Mouse (Mus musculus): Measurements from ENCODE around the gene Serpinb1b. TPM values are rescaled to one million over a fixed set of nuclear protein-coding genes. Genes with fewer than 3 reads are reported as not detected.
A peak's percentile ranks its signal among the peaks of the same experiment; 100 is the strongest.
"Not testable (repeated sequence)": the region's sequence is repeated elsewhere in the genome, so short reads cannot be mapped to it uniquely, and the experiment has no call there.

The Serpinb1b gene
- total RNA-seq (2021) = under 1 TPM; 0.17 to 0.49 TPM
- long read RNA-seq, experiment 1 = 0 reads
- long read RNA-seq, experiment 2 = 0 reads

DNA sequence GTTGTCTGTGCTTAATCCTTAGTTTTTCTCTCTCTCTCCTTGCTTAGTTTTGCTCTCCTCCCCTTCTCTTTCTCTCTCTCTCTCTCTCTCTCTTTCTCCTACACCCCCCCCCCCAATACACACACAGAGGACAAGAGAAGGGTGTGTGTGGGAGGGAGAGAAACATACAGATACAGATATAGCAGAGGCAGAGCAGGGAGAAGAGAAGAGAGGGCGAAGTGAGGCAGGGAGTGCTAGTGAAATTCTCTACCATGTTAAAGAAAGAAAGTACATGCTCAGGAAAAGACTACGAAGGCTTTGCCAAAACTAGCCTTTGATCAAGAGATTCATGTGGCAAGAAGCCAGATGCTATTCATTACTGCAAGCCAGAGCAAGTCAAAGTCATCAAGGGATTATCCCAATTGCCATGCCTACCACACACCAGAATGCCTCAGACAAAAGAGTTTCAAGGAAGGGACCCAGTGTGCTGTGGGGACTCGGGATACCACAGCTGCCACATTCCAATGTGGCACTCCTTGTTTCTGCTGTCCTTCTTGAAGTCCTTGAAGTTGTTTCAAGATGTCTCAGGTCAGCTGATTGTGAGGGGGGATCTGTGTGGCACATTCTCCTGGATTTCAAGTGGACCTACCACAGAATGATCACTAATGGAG lies at the start of gene Serpinb1b:
Serpinb1b (plus strand) TSS at position 520 of the 650 bp plus-strand sequence.
- peak in 1 of 2 experiments; percentile 20 for DNase-seq

DNA sequence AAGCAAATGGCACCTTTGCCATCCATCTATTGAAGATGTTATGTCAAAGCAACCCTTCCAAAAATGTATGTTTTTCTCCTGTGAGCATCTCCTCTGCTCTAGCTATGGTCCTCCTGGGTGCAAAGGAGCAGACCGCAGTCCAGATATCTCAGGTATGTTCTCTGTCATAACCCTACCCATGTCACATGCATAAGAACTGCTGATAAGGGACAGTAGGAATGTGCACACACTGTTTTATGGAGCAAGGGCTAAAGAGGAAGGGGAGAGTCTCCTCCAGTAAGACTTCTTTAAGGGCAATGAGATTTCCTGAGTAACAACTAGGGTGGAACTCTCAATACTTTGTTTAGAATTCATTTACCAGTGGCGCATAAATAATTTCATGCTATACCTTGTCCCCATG lies 48.9 kb upstream of the Serpinb1b start:
- not testable (repeated sequence) for DNase-seq

DNA sequence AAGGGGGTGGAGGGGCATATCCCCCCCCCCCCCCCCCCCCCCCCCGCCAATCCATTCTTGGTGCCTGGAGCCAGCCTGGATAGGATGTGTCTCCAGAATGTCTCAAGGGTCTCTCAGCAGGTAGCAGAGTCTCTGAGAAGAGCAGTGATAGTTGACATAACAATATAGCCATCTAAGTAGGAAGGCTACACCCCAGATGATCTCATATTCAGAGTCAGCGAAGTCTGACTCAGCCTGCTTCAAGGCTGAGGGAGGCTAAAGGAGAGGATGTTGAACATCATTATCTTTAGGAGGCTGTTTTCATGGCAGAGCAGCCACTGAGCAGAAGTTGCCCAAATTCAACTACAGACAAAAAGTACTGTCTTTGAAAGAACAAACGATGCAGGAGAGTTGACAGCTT lies 48.1 kb upstream of the Serpinb1b start:
- DNase-seq = peak; percentile 49 to 53

DNA sequence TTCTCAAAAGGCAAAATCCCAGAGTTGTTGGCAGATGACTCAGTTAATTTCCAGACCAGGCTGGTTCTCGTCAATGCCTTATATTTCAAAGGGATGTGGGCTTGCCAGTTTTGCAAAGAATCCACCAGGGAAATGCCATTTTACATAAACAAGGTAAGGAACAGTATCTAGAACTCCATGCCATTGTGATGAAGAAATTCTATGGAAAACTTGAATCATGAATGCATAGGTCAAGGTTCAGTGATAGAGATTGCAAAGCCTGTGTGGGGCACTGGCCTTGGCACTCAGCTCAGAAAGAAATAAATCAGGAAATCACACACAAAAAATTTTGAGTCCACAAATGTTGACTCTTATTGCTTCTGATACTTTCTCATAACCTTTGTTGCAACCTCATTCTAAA lies 42.9 kb upstream of the Serpinb1b start:
- DNase-seq = peak; percentile 24 to 28

DNA sequence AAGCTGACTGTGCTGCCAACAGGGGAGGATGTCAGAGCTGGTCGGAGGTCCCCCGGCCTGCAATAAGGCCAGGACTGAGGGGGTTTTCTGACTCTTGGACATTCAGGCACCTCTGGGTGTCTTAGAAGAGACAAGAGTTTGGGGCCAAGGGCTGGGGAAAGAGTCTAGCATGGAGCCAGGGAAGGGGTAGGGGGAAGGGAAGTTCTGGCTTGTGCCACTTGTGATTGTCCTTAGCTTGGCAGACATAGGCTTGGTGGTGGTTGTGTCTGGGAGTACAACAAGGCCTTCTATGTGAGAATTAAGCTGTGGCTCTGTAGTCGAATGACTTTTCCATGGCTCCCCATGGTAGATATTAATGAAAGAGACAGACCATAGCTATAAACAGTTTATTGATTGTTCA lies 34.8 kb upstream of the Serpinb1b start:
- DNase-seq = no peak

DNA sequence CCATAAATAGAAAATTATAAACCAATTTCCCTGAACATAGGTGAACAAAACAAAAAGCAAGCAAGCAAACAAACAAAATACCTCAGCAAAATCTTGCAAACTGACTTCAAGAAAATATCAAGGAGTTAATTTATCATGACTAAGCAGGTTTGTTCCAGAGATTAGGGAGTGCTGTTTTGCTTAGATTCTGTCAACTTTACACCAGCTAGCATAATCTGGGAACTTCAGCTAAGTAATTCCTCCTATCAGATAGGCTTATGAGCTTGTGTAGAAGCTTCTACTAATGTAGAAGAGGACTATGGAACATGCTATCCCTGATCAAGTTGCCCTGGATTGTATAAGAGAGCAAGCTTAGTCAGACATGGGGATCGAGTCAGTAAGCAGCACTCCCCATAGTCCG lies 31.1 kb upstream of the Serpinb1b start:
- DNase-seq = no peak

DNA sequence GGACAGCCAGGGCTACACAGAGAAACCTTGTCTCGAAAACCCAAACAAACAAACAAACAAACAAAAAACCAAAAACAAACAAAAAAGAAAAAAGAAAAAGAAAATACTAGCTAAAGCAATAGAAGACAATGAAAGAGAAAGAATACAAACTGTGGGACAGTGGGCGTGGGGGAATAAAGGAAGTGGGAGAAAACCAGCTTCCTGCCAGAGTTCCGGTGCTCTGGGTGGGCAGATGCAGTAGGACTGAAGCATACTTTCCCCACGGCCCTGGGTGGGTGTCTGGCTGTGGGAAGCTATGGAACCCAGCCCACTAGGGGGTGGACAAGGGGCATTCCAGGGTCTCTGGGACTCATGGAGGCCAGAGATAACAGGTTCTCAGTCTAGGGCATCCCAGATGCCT lies 30.2 kb upstream of the Serpinb1b start:
- no peak for DNase-seq

DNA sequence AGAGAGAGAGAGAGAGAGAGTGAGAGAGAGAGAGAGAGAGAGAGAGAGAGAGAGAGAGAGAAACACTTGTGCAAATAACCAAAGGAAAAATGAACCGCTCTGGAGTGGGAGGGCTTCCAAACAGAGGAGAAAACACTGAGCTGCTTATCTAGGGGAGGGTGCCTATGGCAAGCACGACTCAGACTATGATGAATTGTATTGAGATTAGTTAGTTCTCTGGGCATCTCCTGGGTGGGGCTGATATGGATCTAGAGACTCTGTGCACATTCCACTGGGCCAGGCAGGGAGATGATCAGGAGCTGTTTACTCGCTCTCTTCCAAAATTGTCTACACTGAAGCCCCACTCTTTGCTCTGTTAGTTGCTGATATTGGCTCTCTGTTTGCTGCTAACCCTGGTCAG lies 26.7 kb upstream of the Serpinb1b start:
- no peak for DNase-seq

DNA sequence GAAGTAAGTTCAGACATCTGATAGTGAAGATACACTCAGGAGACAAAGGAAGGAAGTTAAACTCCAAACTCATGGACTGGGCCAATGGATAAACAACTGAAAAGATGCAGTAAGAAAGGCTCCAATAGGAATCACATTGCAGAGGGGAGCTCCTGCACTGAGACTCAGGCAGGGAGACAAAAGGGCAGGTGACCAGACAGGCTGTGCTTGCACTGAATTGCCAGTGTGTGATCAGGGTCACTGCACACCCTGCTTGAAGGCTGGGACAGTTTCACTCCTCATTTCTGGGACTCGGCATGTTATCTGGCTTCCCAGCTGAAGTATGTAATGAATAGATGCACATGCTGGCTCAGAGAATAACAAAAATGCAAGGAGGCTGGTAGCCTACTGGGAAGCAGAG lies 15.3 kb upstream of the Serpinb1b start:
- no peak for DNase-seq

DNA sequence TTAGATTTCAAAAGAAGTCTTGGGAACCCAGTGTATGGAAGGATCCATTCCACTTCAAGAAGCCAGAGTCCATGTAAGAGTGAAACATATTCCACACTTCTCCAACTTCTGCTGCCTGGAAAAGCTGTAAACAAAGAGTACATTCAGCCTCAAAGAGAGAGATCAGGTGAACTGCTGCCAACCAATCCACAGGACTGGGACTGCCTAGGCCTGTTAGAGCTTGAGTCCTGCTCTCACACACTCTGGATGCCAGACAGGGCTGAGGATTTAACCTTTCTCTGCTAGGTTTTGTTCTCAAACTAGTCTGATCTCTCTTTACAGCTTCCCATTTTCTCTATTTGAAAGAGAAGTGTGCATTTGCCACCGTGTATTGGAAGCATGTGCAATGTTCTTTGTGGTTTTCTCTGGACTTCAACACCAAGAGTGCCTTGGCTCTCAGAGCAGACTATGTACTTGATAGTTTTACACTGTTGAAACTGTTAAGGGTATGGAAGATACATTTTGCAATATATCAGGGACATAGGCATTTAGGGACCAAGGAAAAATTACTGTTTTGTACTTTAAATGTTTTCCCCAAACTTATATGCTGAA lies 10.9 kb upstream of the Serpinb1b start:
- no peak for DNase-seq

DNA sequence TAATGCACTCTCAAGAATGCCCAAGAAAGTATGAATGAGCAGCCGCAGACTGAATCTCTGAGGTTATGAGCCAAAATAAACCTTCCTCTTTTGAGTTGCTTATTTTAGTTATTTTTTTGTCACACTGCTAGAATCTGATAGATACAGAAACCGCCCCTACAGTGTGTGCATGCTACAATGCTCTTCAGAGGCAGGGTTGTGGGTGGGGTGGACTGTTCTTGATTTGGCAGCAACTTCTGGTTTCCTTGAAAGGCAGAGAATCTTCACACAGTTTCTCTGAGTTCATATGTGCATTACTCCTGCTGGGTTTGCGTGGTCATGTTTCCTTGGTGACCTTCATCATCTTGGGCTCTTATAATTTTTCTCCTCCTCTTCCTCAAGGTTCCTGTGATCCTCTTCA lies 10.2 kb upstream of the Serpinb1b start:
- no peak for DNase-seq

DNA sequence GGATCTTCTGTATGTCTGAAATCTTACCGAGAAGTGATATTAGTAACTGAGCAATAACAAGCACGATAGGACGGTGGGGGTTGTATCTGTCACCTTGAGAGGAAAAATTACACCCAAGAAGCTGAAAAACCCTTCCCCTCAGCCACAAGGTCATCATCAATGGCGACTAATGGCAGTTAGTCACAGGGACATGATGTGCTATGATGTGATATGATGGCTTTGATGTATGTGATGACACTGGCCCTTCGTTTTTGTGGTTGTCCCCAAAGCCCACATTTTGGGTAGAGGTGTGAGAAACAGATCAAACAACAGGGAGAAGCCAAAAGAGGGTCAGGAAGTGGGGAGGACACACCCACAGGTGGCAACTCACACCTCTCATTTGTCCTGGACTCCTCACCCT lies 6.6 kb upstream of the Serpinb1b start:
- no peak for DNase-seq

DNA sequence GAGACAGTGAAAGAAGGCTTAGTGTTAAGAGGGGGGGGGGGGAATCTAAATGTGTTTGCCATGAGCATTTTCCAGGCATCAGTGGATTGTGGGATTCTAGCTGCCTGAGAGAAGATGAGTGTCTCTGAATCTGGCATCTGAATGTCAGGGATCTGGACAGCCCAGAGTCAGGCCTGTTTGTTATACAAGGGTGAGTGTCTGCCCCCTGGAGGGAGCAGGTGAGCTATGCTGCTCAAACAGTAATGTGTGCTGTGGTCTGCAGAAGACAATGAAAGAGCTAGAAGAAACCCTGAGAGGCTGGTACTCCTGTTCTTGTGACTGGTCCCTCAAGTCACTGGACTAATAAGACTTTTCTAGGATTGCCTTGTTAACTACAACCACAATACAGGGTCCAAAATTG lies 4.3 kb upstream of the Serpinb1b start:
- peak; percentile 62 to 78 for DNase-seq

DNA sequence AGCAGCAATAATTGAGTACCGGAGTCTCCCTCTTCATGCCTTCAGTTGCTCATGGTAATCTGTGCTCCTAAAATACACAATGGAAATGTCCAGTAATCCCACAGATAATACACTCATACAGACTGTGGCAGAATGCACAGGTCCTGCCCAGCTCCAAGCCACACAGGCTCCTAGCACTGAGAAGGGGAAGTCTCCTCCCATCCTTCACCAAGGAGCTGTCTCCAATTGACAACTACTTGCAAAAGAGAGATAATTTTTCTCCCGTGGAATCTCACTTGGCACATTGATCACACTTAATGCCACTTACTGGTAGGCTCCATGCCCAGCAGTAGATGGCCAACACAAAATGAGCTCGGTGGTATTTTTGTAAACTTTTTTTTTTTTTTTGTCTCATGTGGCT lies 2.1 kb upstream of the Serpinb1b start:
- no peak for DNase-seq

DNA sequence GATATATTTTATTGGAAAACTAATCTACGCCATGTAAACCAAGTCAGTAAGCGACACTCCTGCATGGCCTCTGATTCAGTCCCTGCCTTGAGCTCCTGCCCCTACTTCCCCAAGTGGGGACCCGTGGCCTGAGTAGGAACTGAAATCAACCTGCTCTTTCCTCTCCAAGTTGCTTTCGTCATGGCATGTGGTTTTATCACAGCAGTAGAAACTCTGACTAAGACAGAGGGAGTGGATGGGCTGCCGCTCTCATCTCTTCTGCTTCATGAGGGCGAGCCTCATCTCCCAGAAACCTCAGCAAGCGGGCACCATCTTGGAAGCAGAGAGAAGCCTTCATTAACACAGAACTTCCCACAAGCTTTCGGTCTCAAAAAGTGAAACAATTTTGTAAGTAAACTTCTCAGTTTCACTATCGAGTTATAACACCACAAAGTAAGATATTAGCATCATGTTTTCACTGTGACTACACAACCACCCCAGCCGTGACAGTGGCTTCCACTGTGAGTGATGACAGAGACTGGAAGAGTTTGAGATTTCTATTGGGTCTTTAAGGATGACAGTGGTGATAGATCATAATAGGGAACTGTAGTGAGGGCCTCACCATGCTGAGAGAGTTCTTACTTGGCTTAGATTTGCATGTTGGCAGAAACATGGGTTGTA lies 1.2 kb upstream of the Serpinb1b start:
- DNase-seq = no peak

DNA sequence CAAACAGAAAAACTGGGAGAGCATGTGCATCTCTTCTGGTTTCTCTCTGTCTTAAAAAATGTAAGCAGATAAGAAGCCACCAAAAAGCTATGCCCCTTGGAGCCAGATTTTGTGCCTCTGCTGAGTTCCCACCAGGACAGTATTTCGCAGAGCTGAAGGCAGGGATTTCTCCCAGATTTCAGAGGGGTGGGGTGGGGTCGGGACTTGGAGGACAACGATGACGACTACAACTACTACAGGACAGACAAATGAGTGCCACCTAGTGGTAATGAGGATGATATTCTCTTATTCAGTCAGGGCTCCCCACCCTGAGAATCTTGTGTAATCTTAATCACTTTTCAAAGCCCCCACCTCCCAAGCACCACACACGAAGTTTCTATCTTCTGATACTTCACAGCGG lies 1.0 kb downstream of the Serpinb1b start:
- no peak for DNase-seq

DNA sequence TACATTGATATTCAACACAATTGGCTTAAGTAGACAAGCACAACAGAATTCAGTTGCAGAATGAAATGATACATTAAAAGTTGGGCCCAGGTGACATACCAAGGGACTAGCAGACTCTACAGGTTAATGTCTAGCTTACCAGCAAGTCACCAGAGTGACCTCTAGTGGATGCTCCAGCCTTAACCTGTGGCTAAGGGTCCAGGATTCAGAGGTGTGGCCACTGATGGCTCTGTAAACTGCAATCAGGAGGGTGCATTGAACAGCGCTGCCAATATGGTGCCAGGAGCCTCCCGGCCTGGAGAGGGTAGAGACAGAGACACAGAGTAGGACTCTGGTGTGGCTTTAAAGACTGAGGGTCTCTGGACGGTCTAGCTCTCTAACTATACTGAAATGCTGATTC lies 2.0 kb downstream of the Serpinb1b start:
- DNase-seq = peak in 1 of 2 experiments; percentile 32

DNA sequence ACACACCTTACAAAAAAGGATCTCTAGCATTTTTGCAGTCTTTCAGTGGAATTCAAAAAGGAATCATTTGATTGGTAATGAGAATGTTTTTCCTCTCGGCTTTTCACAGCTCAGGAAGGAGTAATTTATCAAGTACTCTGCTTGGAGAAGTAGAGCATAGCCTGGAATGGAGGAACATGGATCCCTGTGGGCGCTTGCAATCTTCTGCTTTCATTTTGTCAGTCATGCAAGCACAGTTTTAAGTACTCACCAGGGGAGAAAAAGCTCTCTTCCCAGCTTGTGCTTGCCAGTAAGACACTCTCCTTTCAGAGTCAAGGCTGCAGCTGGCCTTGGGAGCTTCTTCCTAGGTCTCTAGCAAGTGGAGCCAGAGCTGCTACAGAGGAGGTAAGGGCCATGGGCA lies 5.5 kb downstream of the Serpinb1b start:
- no peak for DNase-seq

DNA sequence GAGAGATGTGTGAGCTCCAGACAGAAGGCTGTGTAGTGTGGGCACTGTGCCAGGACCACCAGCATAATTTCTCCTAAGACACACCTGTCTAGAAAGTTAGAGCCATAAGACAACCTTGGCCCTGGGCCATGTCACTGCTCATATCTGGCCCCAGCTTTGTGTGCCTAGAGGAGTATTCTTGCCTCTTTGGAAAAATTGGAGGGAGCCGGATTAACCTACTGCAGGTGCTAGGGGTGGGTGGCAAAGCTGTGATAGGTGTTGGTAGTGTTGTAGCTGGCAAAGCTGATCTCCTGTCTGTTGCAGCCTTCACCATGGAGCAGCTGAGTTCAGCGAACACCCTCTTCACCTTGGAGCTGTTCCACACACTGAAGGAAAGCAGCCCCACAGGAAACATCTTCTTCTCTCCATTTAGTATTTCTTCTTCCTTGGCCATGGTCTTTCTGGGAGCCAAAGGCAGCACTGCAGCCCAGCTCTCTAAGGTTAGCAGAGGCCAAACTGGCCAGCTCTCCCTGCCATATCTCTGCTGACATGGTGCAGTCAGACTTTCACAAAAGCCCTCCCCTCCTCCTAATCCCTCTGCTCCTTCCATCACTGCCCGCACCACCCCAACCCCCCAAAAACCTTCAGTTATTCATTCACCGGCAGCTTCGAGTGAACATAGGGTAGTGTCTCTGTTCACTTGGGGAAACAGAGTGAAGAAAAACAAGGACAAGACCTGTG lies 6.8 kb downstream of the Serpinb1b start:
- DNase-seq = no peak

DNA sequence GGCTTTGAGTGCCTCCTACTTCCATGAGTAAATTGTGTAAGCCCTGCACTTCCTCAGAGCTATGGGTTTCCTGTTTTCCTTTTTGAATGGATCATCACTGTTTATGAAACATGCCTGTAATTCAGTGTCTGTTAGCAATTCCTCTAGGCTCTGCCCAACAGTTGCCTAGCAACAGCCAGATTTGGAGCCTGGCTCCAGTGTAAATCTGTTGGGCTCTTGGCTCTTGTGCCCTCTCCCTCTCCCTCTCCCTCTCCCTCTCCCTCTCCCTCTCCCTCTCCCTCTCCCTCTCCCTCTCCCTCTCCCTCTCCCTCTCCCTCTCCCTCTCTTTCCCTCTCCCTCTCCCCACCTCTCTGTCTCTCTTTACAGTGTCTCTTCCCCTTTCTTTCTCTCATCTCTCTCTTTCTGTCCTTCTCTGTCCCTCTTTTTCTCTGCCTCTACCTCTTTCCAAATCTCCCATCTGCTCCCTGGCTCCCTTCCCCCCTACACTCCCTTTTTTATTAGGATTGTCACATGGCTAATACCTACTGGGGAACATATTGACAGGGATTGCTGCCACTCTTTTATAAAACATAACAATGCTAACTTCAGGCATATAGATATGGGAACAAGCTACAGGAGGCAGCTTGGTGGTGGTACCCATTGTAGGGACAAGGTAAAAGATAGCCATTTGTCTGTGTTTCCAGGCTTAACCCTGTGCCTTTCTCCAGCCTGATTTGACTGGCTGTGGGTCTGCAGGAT lies 7.5 kb downstream of the Serpinb1b start:
- DNase-seq = peak; percentile 39 to 44

DNA sequence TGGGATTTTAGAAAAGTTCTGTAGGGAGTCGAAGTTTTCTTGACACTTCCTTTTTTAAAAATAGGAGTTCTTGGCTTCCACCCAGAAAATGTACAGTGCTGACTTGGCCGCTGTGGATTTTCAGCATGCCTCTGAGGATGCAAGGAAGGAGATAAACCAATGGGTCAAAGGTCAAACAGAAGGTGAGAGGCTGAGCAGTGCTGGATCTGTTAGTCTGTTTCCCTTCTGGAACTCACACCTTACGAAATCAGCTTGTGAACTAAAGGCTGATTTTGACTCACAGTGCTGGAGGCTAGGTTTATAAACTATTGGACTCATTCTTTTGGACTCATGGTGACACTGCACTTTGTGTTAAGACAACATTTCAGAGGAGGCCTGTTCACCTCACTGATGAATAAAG lies 11.2 kb downstream of the Serpinb1b start:
- DNase-seq = no peak

DNA sequence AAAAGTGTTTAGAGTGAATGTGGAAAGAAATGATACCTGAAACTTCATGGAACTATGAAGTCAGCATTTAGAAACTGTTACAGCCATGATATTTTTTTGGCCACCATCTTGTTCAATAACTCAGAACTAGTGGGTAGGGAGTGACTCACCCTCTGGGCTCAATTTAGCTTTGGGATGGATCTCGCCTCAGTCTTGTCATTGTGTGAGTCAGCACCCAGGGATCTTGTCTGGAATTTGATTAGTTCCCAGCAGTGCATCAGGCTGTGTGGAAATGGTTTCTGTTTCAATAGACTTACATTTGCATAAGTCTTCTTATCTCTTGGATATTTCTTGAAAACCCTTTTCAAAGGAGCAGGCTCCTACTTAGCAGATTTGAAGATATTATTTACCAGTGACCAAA lies 12.2 kb downstream of the Serpinb1b start:
- DNase-seq = peak in 1 of 2 experiments; percentile 38

All from adrenal gland, postnatal 36 days (tissue).